Mouse (Mus musculus) bone marrow macrophage, adult 2 months (primary cell): ENCODE data around the gene Tgfbrap1.

Experiments
- CTCF ChIP-seq: IDR thresholded peaks from 2 replicates; pipeline ENCODE4 v1.5.1; 2012; ENCODE audit warnings: low read depth, mild to moderate bottlenecking, low read length, moderate library complexity
- POLR2A ChIP-seq: IDR thresholded peaks from 2 replicates; pipeline ENCODE4 v1.6.1; 2012; ENCODE audit warnings: mild to moderate bottlenecking, low read depth, low read length, borderline replicate concordance

DNA sequence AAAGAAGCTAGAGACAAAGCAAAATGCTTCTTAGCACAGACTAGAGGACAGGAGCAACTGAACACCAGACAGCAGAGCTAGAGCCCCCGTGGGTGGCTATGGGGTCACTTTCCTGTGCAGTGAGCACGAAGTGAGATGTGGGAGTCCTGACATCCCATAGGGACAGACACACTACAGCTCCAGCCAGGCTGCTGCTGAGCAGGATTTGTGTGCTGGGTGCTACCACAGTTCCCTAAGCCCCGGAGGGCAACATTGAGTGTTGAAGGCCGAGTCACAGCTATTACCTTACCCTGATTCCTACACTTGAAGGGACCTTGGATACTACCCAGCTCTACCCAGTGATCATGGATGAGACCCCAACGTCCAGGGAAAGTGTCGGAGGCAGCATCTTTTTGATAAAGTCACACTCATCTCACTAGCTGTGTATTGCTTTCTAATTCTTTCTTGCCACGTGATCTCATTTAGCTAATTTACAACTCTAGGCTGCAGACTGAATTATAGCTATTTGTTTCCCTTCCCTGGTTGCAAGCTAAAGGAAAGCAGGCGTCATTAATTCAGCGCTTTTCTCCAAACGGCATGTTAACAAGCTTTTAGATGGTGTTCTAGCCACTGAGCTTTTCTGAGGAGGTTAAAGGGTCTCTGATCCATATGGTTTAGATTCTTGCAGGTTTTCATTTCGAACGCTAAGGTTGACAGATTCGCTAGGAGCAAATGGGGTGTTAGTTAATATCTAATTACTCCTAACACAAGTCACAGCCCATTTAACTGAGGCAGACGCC lies 53.0 kb downstream of the Tgfbrap1 start:
- TF ChIP-seq CTCF: no peak
- no peak for TF ChIP-seq POLR2A
